Mouse (Mus musculus) kidney, adult 2 months (tissue): Measurements from ENCODE around the gene Dnajc4. TPM values are rescaled to one million over a fixed set of nuclear protein-coding genes. Genes with fewer than 3 reads are reported as not detected.

ENCODE experiments used
- DNase-seq: peaks from one replicate; pipeline ENCODE4 v3.0.0; 2021
- H3K27ac ChIP-seq: fragments of 200-500 bp; 2 replicates; pipeline ENCODE4 v1.5.1; 2012; ENCODE audit warnings: low read depth, low read length, control low read depth, inconsistent platforms; ENCODE audit not compliant: insufficient read depth
- H3K27me3 ChIP-seq: fragments of 200-500 bp; replicated peaks from 2 replicates; pipeline ENCODE4 v1.6.1; 2012; ENCODE audit warnings: mild to moderate bottlenecking, moderate library complexity, low read length, inconsistent platforms; ENCODE audit not compliant: control insufficient read depth, insufficient read depth
- H3K36me3 ChIP-seq: fragments of 200-500 bp; 2 replicates; pipeline ENCODE4 v1.6.1; 2012; ENCODE audit warnings: mild to moderate bottlenecking, moderate library complexity, low read length, inconsistent platforms; ENCODE audit not compliant: control insufficient read depth, insufficient read depth
- H3K4me1 ChIP-seq: fragments of 200-500 bp; 2 replicates; pipeline ENCODE4 v1.6.1; 2011; ENCODE audit warnings: low read length; ENCODE audit not compliant: control insufficient read depth, insufficient read depth
- H3K4me3 ChIP-seq: fragments of 200-500 bp; 2 replicates; pipeline ENCODE4 v1.5.1; 2011; ENCODE audit warnings: mild to moderate bottlenecking, low read depth, low read length, control low read depth; ENCODE audit not compliant: insufficient read depth
- CTCF ChIP-seq: fragments of 200-500 bp; conservative IDR thresholded peaks from 2 replicates; pipeline ENCODE4 v1.5.1; 2011; ENCODE audit warnings: low read depth, mild to moderate bottlenecking, control low read depth, low read length, moderate library complexity, mixed read lengths; ENCODE audit not compliant: insufficient read depth, insufficient read length
- POLR2A ChIP-seq: fragments of 200-500 bp; IDR thresholded peaks from one replicate; pipeline ENCODE4 v1.6.1; 2011; ENCODE audit warnings: low read depth, low read length, control low read depth
- WGBS: fragments of 180-500 bp; shearing (Covaris S2); methylation state at CpG from one replicate; pipeline ENCODE4 v1.1.7; 2018; 5-methylcytosine and 5-hydroxymethylcytosine counted together
- polyA plus RNA-seq: library from polyadenylated mRNA; depleted of rRNA; stranded (reverse); fragments of >200 nt; gene quantifications from 2 replicates; pipeline ENCODE4 v1.2.3, GENCODE M21; 2012

Dnajc4 gene
- polyA plus RNA-seq, 1 experiment = 50.1 TPM

DNA sequence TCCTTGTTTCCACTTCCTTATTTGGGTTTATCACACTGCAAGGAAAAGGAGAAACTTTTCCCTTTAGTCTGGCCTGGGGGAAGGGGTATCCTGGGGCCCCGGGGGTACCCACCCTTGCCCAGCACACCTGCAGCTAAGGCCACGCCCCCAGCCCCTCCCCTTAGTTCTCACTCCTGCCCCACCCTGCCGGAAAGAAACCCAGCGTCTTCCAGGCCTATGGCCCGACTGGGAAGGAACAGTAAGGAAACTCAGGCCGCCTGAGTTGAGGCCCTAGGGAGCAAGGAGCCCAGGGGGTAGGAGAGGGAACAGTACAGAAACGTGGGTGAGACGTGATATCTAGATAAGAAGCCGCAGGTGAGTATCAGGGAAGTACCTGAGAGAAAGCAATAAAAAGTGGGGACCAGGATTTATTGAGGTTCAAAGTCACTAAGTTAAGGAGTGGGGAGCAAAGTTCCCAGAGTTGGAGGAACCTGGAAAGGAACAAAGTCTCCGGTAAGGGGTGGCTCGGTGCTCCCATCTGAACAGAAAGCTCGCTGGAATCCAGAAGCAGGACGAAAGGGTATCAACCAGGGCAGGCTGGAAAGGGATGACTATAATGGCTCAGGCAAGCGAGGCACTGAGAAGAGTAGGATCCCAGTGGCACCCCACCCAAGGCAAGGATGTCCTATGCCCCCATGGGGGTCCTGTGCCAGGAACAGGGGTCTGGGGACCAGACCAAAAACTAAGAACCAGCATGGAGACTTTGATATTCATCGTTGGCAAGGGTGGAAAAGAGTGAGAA is 23.7 kb downstream of the Dnajc4 start:
- Histone ChIP-seq H3K4me1 (peaks cover 8% of the 10 kb centered on the region; the same call in 1 of the 2 replicates), H3K36me3 (peaks cover 1% of the 10 kb centered on the region; the same call in 1 of the 2 replicates), H3K27ac (0 out of 2 replicates have a peak overlapping the region, but pooled peaks have one; percentile 13), H3K27me3 (no peaks in the 10 kb centered on the region), H3K4me3 (peak overlapping the region; percentile 81)
- TF ChIP-seq POLR2A (no peak), CTCF (no peak)
- peak; percentile 62 for DNase-seq
- 5% methylated on average over 15 of the region's 15 CpGs for WGBS

DNA sequence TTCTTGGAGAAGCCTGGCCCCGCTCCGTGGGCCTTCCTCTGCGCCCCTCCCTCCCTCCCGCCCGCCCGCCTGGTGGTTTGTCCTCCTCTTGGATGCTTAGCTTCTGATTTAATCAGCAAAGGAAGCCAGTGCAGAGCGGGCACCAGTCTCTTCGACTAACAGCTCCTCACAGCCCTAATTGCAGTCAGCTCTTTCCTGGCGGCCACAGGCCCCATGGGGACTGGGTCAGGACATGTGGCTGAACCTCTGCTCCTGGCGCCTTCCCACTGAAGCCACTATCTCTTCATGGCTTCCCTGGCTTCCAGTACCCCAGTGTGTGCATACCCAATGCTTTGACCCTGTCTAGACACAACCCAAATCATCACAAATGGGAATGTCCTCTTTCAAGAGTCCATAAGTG is 35.9 kb downstream of the Dnajc4 start:
- no peak overlapping the region for H3K27ac ChIP-seq
- no peaks in the 10 kb centered on the region for H3K36me3 ChIP-seq
- TF ChIP-seq CTCF (no peak), POLR2A (no peak)
- no peak for DNase-seq
- peaks cover 10% of the 10 kb centered on the region; the same call in 1 of the 2 replicates for H3K4me1 ChIP-seq
- no peak overlapping the region for H3K4me3 ChIP-seq
- H3K27me3 ChIP-seq = no peaks in the 10 kb centered on the region
- WGBS = 87% methylated on average over 10 of the region's 10 CpGs

GRCm38 (mm10) chr19:6955424-6955823 is 36.9 kb downstream of the Dnajc4 start:
- H3K27ac ChIP-seq = no peak overlapping the region
- no peak for TF ChIP-seq POLR2A
- no peak for TF ChIP-seq CTCF
- whole genome bisulfite sequencing = 88% methylated on average over 7 of the region's 7 CpGs
- H3K27me3 ChIP-seq = no peaks in the 10 kb centered on the region
- DNase-seq = no peak
- peaks cover 10% of the 10 kb centered on the region; the same call in 1 of the 2 replicates for H3K4me1 ChIP-seq
- H3K36me3 ChIP-seq = no peaks in the 10 kb centered on the region
- H3K4me3 ChIP-seq = no peak overlapping the region

GRCm38 (mm10) chr19:6954046-6954445 is 38.3 kb downstream of the Dnajc4 start:
- no peak overlapping the region for H3K4me3 ChIP-seq
- TF ChIP-seq CTCF (peak; percentile 61), POLR2A (no peak)
- H3K27ac ChIP-seq = no peak overlapping the region
- peaks cover 14% of the 10 kb centered on the region; the same call in 1 of the 2 replicates for H3K4me1 ChIP-seq
- no peaks in the 10 kb centered on the region for H3K36me3 ChIP-seq
- whole genome bisulfite sequencing = 26% methylated on average over 9 of the region's 9 CpGs
- no peaks in the 10 kb centered on the region for H3K27me3 ChIP-seq
- peak; percentile 74 for DNase-seq

DNA sequence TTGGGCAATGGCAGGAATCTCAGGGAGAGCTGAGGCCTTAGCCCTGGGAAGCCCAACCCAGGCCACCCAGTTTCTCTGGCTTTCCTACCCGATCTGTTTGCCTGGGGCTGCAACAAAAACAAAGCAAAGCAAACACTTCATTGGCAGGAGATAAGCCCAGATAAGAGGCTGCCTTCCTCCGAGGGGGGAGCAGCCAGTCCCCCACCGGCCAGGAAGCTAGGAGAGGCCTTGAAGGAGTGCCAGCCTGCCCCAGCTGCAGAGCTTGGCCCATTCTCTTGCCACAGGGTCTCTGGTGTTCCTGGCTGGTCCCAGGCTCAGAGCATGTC is 39.7 kb downstream of the Dnajc4 start:
- peaks cover 14% of the 10 kb centered on the region; the same call in 1 of the 2 replicates for H3K4me1 ChIP-seq
- no peaks in the 10 kb centered on the region for H3K36me3 ChIP-seq
- H3K27ac ChIP-seq = peak overlapping the region; percentile 93
- H3K27me3 ChIP-seq = no peaks in the 10 kb centered on the region
- TF ChIP-seq POLR2A (no peak), CTCF (no peak)
- WGBS = 27% methylated on average over 3 of the region's 3 CpGs
- DNase-seq = peak; percentile 83
- H3K4me3 ChIP-seq = peak overlapping the region; percentile 91

DNA sequence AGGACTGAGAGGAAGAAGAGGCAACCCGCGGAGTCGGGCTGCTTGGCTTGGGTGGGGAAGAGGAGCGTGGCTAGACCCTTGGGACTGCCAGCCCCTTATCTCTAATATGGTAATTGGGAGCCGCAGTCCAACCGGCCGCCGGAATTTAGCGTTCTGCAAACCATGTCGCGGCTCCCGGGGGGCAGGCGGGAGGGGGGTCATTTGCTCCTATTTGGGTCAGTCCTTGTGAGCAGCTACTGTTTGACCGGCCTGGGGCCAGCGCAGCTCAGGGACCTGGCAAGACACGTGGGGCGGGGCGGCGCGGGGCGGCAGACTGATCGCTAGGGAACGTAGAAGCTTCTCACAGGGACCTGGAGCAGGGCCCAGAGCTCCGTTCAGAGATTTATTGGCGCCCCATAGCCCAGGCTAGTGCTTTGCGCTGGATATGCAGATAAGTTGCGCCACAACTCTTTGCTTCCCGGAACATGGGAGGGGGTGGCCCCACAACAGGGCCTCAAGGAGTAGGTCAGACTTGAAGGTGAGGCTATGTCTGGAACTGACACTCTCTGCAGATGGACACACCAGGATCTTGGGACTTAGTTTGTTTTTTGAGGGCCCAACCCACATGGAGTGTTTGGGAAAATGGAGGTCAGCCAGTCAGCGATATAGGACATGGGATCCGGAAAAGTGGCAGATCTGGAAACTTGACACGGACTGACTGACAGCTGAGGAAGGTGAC is 40.2 kb downstream of the Dnajc4 start:
- peak overlapping the region; percentile 93 for H3K27ac ChIP-seq
- no peaks in the 10 kb centered on the region for H3K27me3 ChIP-seq
- WGBS = 2% methylated on average over 31 of the region's 31 CpGs
- H3K36me3 ChIP-seq = no peaks in the 10 kb centered on the region
- TF ChIP-seq POLR2A = no peak
- peak; percentile 93 for DNase-seq
- H3K4me1 ChIP-seq = peaks cover 14% of the 10 kb centered on the region; the same call in 1 of the 2 replicates
- peak overlapping the region; percentile 91 for H3K4me3 ChIP-seq

- under 1% methylated on average over 35 of the region's 35 CpGs for whole genome bisulfite sequencing
- peak overlapping the region; percentile 91 for H3K4me3 ChIP-seq
- no peaks in the 10 kb centered on the region for H3K36me3 ChIP-seq
- TF ChIP-seq POLR2A = peak; percentile 54
- TF ChIP-seq CTCF = no peak
- peak; percentile 98 for DNase-seq
- H3K27me3 ChIP-seq = no peaks in the 10 kb centered on the region
- H3K27ac ChIP-seq = peak overlapping the region; percentile 95
- peaks cover 14% of the 10 kb centered on the region; the same call in 1 of the 2 replicates for H3K4me1 ChIP-seq
Measured at GRCm38 (mm10) chr19:6951381-6951968, 40.9 kb downstream of the Dnajc4 start.
